Mouse (Mus musculus) NIH3T3 (cell line): ENCODE results near the gene Xkr7.
A peak's percentile ranks its signal among the peaks of the same experiment; 100 is the strongest.

Source experiments
- DNase-seq: peaks from one replicate; pipeline ENCODE4 v3.0.0-alpha.2; 2012; ENCODE audit warnings: low read depth

Gene Xkr7

DNA sequence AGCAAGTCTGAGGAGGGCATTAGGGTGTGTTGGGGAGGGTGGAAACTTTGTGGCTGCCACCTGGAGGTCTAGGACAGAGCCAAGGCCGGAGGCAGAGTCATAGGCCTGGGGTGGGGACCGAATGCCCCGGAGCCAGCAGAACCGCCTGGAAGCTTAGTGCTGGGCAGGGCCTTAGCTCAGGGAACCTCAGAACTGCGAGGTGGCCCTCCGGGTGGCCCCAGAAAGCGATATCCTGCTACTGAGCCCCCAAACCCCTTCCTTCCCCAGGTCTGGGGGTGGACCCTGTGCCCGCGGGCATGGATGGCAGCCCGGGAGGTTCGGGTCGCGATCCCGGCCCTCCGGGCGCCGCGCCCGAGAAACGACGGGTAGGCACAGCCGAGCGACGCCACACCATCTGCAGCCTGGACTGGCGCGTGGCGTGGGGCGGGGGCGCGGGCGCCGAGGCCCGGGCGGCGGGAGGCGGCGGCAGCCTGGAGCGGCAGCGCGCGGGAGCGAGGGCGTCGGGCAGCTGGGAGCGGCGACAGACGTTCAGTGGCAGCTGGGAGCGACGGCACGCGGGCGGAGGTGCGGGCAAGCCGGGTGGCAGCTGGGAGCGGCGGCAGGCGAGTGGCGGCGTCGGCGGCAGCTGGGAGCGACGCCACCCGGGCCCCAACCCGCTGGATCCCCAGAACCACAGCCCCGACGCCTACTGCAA lies 40.0 kb downstream of the Xkr7 start:
- no peak for DNase-seq

DNA sequence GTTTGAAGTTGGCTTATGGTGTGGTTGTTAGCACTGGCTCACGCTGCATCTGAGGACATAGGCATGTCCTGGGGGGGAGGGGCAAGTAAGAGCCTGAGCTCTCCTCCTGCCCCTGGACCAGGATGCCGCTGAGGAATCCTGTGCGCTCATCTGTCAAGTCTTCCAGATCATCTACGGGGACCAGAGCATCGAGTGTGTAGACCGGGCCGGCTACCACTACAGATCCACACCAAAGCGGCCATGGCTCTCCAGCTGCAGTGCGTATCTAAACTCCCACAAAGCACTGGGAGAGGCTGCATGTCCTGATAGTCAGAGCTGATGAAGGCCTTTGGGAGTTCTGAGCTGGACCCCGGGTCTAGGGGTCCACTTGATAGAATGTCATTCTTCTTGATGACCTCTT lies 43.0 kb downstream of the Xkr7 start:
- DNase-seq: no peak

DNA sequence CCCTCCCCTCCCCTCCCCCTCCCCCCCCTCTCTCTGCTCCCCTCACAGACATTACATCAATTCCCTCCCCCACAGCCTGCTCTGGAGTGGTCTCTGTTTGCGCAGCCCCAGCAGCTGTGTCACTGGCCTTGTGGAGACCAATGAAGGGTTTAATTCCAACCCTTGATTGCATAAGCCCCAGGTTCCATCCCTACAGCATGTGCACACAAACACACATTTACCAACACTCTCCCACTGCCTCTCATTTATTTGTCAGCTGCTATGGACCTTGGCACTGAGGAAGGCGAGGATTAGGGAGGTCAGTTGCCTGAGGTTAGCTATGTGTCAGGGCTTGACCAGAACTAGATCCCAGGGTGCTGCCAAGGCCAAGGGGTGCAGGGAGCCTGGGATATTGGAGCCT lies 44.3 kb downstream of the Xkr7 start:
- no peak for DNase-seq

DNA sequence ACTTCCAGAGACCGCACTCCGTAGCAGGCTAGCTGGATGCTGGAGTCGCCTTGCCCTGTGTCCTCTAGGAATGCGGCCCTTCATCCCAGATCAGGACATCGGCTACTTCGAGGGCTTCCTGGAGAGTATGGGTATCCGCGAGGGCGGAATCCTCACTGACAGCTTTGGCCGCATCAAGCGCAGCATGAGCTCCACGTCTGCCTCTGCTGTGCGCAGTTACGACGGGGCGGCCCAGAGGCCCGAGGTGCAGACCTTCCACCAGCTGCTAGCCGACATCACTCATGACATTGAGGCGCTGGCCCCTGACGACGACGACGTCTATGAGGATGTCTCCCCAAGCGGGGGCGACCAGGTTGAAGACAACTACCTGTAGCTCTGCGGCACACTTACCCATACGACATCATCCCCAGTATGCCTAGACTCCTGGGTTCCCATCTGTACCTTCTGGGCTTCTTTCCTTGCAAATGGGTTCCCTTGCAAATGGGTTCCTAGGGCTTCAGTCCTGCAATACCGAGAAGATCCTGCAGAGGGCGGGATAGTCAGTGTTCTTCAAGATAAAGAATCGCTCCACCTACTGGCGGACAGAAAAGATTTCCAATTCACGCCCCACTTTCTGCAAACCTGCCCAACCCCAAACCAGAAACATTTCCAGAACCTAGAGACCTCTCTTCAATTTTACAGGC lies 49.3 kb downstream of the Xkr7 start:
- peak; percentile 95 for DNase-seq

DNA sequence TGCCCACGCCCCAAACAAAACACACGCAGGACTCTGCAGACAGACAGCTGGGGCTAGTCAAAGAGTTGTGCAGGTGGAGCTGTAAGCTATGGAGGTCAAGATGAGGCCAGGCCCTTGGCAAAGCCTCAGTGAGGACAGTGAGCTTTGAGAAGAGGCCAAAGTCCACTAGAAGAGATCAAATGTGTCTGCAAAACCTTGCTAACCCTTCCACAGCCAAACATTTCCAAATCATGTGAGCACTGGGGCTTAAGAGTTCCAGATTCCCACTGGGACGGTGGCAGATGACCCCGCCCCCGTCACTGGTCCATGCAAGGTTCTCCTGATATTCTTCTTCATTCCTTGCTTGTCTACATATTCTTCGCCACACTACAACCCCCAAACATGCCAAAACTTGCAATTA lies 50.2 kb downstream of the Xkr7 start:
- DNase-seq: no peak

DNA sequence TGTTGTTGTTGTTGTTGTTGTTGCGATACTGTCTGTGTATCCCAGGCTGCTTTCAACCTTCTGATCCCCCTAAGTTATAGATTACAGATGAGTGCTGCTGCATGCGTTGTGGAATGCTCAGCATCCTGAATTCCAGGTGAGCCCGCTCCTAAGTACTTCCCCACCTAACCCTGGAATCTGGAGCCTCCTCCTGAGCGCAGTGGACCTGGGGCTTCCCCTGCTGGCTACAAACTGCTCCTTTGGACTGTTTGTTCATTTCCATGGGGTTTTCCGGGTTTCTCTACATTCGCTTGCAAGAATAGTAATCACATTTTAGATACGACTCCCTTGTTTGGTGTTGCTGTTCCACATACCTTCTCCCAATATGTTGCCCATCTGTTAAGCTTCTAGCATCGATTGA lies 51.6 kb downstream of the Xkr7 start:
- DNase-seq: no peak

DNA sequence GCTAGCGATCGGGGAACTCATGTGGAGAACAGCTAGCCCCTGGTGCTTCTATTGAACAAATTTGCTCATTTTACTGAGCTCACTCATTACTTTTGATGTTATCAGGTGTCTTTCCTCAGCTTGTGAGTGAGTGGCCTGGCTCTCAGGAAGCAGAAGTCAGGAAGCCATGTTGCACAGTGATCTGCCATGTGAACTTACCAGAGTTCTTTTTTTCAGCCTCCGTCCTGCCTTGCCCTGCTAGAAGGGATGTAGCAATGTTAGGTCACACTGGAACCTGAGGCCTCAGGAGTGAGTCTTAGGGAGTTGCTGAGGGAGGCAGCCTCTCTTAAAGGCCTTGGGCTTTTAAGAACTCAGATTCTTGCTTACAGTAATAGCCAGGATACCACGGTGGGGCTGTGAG lies 52.2 kb downstream of the Xkr7 start:
- no peak for DNase-seq

DNA sequence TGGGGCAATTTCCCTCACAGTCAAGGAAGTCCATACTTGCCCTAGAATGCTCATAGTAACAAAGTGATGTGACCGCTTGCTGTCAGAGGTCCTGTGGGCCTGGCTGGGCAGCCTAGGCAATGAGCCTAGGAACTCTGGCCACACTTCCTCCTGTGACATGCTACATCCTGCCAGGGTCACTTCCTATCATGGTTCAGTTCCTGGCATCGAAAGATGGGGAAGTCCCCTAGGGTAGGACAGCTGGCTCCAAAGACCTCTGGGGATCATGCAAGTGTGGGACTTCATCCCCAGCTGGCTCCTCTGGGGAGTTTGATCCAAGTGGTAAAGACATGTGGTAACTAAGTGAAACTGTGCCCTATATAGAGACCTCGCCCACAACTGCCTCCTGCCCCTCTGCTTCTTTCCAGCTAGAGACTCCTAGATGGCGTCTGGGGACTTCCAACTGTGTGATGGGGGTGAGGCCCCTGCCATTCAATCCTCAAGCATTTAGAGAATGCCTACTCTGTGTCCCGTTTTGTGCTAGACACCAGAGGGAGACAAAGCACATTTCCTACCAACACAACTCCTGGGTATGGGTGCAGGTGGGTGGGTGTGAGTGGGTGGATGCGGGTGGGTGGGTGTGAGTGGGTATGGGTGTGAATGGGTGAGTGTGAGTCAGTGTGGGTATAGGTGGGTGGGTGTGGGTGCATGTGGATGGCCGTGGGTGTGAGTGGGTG lies 52.8 kb downstream of the Xkr7 start:
- no peak for DNase-seq

DNA sequence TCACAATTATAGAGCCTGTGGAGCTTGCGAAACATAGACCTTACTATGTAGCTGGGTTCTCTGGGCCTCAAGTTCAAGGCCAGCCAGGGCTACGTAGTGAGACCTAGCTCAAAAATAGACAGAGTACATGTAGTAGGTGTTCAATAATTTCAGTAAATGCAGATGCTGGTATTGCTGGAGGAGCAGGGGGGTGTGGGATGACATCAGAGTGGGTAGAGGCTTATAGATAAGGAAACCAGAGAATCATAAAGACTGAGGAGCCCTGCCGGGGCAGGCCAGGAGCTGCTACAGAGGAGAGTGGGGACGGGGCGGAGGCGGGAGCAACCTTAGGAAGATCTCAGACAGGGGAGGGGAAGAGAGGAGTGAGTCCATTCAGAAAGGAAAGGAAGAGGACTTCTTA lies 53.9 kb downstream of the Xkr7 start:
- DNase-seq: no peak

DNA sequence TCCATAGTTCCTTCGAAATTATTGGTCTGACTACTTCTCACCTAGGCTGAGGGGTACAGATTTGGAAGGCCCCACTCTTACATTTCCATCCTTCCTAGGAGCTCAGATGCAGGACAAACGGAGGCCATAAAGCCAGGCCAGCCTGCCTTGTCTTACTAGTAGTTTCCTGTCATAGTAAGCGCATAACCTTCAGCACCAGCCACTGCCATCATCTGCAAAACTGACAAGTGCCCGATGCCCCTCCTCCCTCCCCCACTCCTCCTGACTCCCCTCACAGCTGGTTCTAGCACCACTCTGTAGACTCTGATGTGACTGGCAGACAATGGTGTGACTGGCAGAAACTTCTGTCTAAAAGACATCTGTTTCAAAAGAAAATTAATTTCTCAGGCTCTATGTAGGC lies 54.5 kb downstream of the Xkr7 start:
- DNase-seq: no peak

DNA sequence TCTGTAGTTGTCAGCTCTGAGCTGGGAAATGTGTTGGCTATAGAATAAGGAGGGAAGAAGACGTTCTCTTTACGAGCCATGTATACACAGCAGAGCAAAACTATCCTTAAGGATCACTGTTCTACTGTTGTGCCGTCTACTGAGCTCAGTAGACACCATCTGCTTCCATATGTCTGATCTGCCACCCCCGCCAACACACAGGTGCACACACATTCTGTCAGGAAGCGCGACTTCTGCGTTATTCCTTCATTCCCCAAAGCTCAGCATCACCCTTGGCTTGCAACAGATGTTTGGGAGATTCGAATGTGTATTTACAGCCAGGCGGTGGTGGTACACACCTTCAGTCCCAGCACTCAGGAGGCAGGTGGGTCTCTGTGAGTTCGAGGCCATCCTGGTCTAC lies 55.4 kb downstream of the Xkr7 start:
- DNase-seq: no peak

DNA sequence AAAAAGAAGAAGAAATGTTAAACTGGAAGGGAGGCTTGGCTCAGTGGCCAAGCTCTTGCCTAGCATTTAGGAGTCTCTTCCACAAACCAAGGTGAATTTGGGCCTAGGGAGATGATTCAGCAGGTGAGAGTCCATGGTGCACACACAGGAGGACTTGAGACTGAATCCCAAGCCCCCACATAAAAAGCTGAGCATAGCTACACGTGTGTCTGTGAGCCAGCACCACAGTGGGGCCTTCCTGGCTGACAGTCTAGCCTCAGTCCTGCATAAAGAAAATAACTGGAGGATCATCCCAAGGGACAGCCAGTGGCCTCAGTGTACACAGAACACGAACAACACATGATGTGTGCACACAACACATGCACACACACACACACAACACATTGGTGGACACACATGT lies 57.7 kb downstream of the Xkr7 start:
- DNase-seq: no peak

DNA sequence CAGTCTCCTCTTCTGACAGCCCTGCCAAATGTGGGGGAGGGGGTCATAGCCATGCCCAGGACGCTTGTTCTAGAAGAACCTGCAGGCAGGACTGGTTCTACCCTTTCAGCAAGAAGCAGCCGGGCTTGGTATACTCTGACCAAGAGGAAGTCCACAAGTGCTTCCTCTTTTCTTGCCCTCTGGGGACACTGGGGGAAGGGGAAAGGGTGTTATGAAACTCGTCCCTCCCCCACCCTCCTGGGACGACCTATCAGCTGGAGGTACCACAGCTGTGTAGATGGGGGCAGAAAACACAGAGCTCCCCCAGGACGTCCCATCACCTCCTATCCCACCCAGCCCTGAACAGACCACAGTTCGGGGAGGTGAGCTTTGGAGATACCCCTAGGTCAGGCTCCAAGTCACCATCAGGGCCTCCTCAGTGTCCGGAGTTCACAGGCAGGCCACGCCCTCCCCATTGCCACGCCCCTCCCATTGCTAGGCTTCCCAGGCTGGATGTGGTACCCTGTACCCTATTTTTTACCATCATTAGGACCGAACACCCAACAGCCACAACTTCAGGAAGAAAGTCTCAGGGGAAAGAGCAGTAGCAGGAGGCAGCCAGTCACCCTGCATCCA lies 59.0 kb downstream of the Xkr7 start:
- no peak for DNase-seq
